ENCODE assay signal across 8 mouse cellular contexts in the genomic region with DNA sequence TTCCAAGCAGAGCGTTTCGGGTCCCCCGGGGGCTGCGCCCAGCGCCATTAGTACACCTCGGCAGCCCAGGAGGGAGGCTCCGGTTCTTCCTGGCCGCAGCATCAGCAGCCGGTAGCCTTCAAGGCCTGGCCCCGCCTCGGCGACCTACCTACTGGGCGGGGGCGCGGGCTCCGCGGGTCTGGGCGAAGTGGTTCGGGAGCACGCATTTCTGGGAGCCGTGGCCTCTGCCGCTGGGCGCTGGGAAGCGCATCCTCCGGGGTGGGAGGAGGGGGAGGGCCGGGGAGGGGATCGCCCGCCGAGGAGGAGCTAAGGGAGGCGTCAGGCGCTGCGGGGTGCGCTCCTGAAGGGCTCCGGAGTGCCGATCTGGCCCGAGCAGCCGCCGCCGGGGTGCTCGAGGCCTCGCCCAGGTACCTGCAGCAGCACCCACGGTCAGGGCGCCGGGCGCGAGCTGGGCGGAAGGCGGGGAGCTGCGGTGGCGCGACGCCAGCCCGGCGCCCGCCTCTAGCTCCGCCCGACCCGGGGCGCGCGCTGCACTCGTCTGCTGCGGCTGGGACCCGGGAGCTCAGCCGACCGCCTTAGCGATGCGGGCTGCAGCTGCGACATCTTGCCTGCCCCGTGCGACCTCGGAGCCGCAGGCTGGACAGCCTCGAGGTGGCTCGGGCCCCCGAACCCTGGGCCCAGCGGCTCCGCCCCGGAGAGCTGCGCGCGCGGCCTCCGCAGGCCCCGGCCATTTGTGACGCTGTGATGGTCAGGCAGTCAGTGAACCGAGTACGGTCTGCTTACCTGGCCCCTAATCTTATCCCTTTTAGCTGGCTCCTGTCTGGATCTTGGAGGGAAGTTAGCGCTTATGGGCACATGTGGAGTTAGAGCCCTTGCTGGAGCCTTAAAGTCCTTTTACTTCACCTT. TPM values are rescaled to one million over a fixed set of nuclear protein-coding genes. Genes with fewer than 3 reads are reported as not detected.
DNase-seq lines count a peak whose midpoint lies in the region; ATAC-seq lines count a peak whose summit lies in the region.

A gene (minus strand): TSS at position 646 of the 906 bp plus-strand sequence.

- H3K4me2 ChIP-seq in limb, embryonic 13.5 days (replicated peaks): peak within 1 kb of the TSS; percentile 67
- peak within 1 kb of the TSS; percentile 58 for H3K4me2 ChIP-seq in midbrain, embryonic 15.5 days

- ATAC-seq in limb, embryonic 13.5 days (ENCODE audit: low FRiP score, low read depth): peak; percentile 93
- peak; percentile 95 for ATAC-seq in midbrain, embryonic 15.5 days (replicated peaks)

- DNase-seq in 3134 (ENCODE audit: extremely low read depth, insufficient read length, low spot score): peak; percentile 90
- peak; percentile 90 for DNase-seq in adrenal gland, postnatal 14 days
- DNase-seq in embryonic facial prominence, embryonic 10.5 days (ENCODE audit: low spot score): peak; percentile 89
- DNase-seq in heart, adult 11 months: peak; percentile 98
- DNase-seq in kidney, adult 18-20 months: peak; percentile 89
- peak; percentile 71 to 77 for DNase-seq in spleen, adult 18-20 months

- peak within 1 kb of the TSS; percentile 97 for H3K27ac ChIP-seq in embryonic facial prominence, embryonic 10.5 days (replicated peaks)
- peak within 1 kb of the TSS; percentile 93 for H3K27ac ChIP-seq in limb, embryonic 13.5 days
- H3K27ac ChIP-seq in midbrain, embryonic 15.5 days: peak within 1 kb of the TSS; percentile 99

- peaks cover 12% of the 10 kb centered on the region for H3K4me1 ChIP-seq in embryonic facial prominence, embryonic 10.5 days
- H3K4me1 ChIP-seq in limb, embryonic 13.5 days: peaks cover 10% of the 10 kb centered on the region
- H3K4me1 ChIP-seq in midbrain, embryonic 15.5 days: peaks cover 11% of the 10 kb centered on the region

- H3K9me3 ChIP-seq in embryonic facial prominence, embryonic 10.5 days: no peaks in the 10 kb centered on the region
- no peaks in the 10 kb centered on the region for H3K9me3 ChIP-seq in limb, embryonic 13.5 days
- H3K9me3 ChIP-seq in midbrain, embryonic 15.5 days: no peaks in the 10 kb centered on the region

- no peaks in the 10 kb centered on the region for H3K27me3 ChIP-seq in embryonic facial prominence, embryonic 10.5 days (replicated peaks; ENCODE audit: low read depth, poor library complexity, severe bottlenecking)
- H3K27me3 ChIP-seq in limb, embryonic 13.5 days: no peaks in the 10 kb centered on the region
- H3K27me3 ChIP-seq in midbrain, embryonic 15.5 days (replicated peaks): no peaks in the 10 kb centered on the region

- peak within 1 kb of the TSS; percentile 71 for H3K4me3 ChIP-seq in embryonic facial prominence, embryonic 10.5 days
- H3K4me3 ChIP-seq in limb, embryonic 13.5 days: peak within 1 kb of the TSS; percentile 63
- peak within 1 kb of the TSS; percentile 97 for H3K4me3 ChIP-seq in midbrain, embryonic 15.5 days

- H3K36me3 ChIP-seq in embryonic facial prominence, embryonic 10.5 days (replicated peaks): no peaks in the 10 kb centered on the region
- no peaks in the 10 kb centered on the region for H3K36me3 ChIP-seq in limb, embryonic 13.5 days
- no peaks in the 10 kb centered on the region for H3K36me3 ChIP-seq in midbrain, embryonic 15.5 days (replicated peaks)

- WGBS in embryonic facial prominence, embryonic 10.5 days: under 1% methylated on average over 89 of the region's 89 CpGs
- under 1% methylated on average over 79 of the region's 89 CpGs for WGBS in limb, embryonic 13.5 days
- under 1% methylated on average over 88 of the region's 89 CpGs for WGBS in midbrain, embryonic 15.5 days

- peak within 1 kb of the TSS; percentile 87 for H3K9ac ChIP-seq in limb, embryonic 13.5 days
- H3K9ac ChIP-seq in midbrain, embryonic 15.5 days: peak within 1 kb of the TSS; percentile 97

RNA-seq across cellular contexts. Expression of the gene that starts here (rescaled TPM):
- total RNA-seq in adrenal gland, postnatal 14 days (2021): 35.2 and 38.4 TPM in 2 replicates
- polyA plus RNA-seq in embryonic facial prominence, embryonic 10.5 days (2016; fragmentation: Nextera tagmentation; extraction: Ambion mirVana): 7.6 and 8.8 TPM in 2 replicates
- polyA plus RNA-seq in limb, embryonic 13.5 days (2015; fragmentation: Nextera tagmentation; extraction: Ambion mirVana): 8.3 and 10.3 TPM in 2 replicates
- 18.0 and 19.8 TPM in 2 replicates for polyA plus RNA-seq in midbrain, embryonic 15.5 days (2015; fragmentation: Nextera tagmentation; extraction: Ambion mirVana)

Comparison
In these comparisons a context has a peak if more than half of its experiments do, and no peak if none do; other contexts are left out.
1. Peak in every context shown above with its lines: DNase-seq, ATAC-seq, H3K4me3 ChIP-seq and H3K27ac ChIP-seq.